Mouse (Mus musculus) testis, adult 2 months (tissue): ENCODE data around the gene Tmem256.

Source experiments
- CTCF ChIP-seq: fragments of 200-500 bp; IDR thresholded peaks from 2 replicates; pipeline ENCODE4 v1.5.1; 2012; ENCODE audit warnings: low read depth, mild to moderate bottlenecking, inconsistent platforms, low read length, moderate library complexity; ENCODE audit not compliant: control insufficient read depth, insufficient read depth, insufficient replicate concordance
- POLR2A ChIP-seq: fragments of 200-500 bp; IDR thresholded peaks from 2 replicates; pipeline ENCODE4 v1.6.1; 2012; ENCODE audit warnings: low read depth, mild to moderate bottlenecking, inconsistent platforms, low read length, moderate library complexity; ENCODE audit not compliant: control insufficient read depth

DNA sequence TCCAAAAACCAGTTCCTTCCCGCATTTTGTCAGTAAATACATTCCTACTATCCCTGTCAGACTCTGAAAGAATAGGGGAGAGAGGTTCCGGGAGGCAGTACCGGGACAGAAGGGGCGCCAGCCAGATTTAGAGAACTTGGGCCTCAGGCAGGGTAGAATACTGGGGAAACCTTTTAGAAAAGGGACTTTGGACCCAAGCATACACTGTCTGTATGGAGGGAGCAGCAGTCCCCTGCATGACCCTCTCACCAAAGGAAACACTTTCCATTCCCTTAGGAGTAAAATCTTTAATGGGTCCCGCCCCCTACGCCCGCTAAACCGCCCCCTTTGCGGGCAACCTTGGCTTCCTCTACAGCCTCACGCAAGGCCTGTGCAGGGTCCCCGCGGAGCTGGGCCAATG lies 35.0 kb upstream of the Tmem256 start:
- TF ChIP-seq CTCF = no peak
- no peak for TF ChIP-seq POLR2A
